Mouse (Mus musculus) heart, embryonic 10.5 days (tissue): ENCODE results near the gene Onecut1. TPM values are rescaled to one million over a fixed set of nuclear protein-coding genes. Genes with fewer than 3 reads are reported as not detected.

Experiments
- DNase-seq: peaks from one replicate; pipeline ENCODE4 v3.0.0-alpha.2; 2017; ENCODE audit warnings: low spot score
- H3K27ac ChIP-seq: fragments of 300-500 bp; sonication (generic); 2 replicates; pipeline ENCODE4 v1.5.1; 2016; ENCODE audit warnings: mild to moderate bottlenecking
- H3K27me3 ChIP-seq: fragments of 300-500 bp; sonication (generic); 2 replicates; pipeline ENCODE4 v1.6.1; 2016; ENCODE audit warnings: mild to moderate bottlenecking; ENCODE audit not compliant: poor library complexity, insufficient read depth, severe bottlenecking
- H3K36me3 ChIP-seq: fragments of 300-500 bp; sonication (generic); 2 replicates; pipeline ENCODE4 v1.6.1; 2016; ENCODE audit warnings: mild to moderate bottlenecking, moderate library complexity
- H3K4me1 ChIP-seq: fragments of 300-500 bp; sonication (generic); 2 replicates; pipeline ENCODE4 v1.6.1; 2016; ENCODE audit warnings: mild to moderate bottlenecking
- H3K4me3 ChIP-seq: fragments of 300-500 bp; sonication (generic); 2 replicates; pipeline ENCODE4 v1.5.1; 2016; ENCODE audit warnings: mild to moderate bottlenecking, moderate library complexity
- H3K9me3 ChIP-seq: fragments of 300-500 bp; sonication (generic); 2 replicates; pipeline ENCODE4 v1.6.1; 2016; ENCODE audit warnings: mild to moderate bottlenecking, moderate library complexity
- WGBS: fragments of 180-500 bp; shearing (Covaris S2); methylation state at CpG from one replicate; pipeline ENCODE4 v1.1.7; 2016; 5-methylcytosine and 5-hydroxymethylcytosine counted together
- polyA plus RNA-seq: library from polyadenylated mRNA; unstranded; fragments of >200 nt; fragmentation: Nextera tagmentation; extraction: Ambion mirVana; gene quantifications from 2 replicates; pipeline ENCODE4 v1.2.1, GENCODE M21; 2016

Gene Onecut1
- polyA plus RNA-seq, 1 experiment from 2014 or later, result 1.9 TPM

GRCm38 (mm10) chr9:74852361-74852760 is 9.4 kb upstream of the Onecut1 start:
- peak; percentile 47 for DNase-seq
- H3K27me3 ChIP-seq, result peaks cover 100% of the 10 kb centered on the region
- 3% methylated on average over 4 of the region's 4 CpGs for WGBS
- H3K4me3 ChIP-seq, result no peak overlapping the region
- H3K36me3 ChIP-seq, result no peaks in the 10 kb centered on the region
- H3K27ac ChIP-seq, result no peak overlapping the region
- H3K4me1 ChIP-seq, result peaks cover 22% of the 10 kb centered on the region
- H3K9me3 ChIP-seq, result no peaks in the 10 kb centered on the region

- Histone ChIP-seq H3K4me1 (peaks cover 19% of the 10 kb centered on the region), H3K27ac (0 out of 2 replicates have a peak overlapping the region, but pooled peaks have one; percentile 4), H3K27me3 (peaks cover 100% of the 10 kb centered on the region), H3K36me3 (no peaks in the 10 kb centered on the region), H3K9me3 (no peaks in the 10 kb centered on the region), H3K4me3 (no peak overlapping the region)
- DNase-seq, result peak; percentile 70
- 1% methylated on average over 28 of the region's 28 CpGs for WGBS
Measured at GRCm38 (mm10) chr9:74853191-74854072, 8.3 kb upstream of the Onecut1 start.

GRCm38 (mm10) chr9:74854073-74854591 is 7.6 kb upstream of the Onecut1 start:
- 0 out of 2 replicates have a peak overlapping the region, but pooled peaks have one; percentile 4 for H3K27ac ChIP-seq
- peaks cover 12% of the 10 kb centered on the region for H3K4me1 ChIP-seq
- no peaks in the 10 kb centered on the region for H3K36me3 ChIP-seq
- no peaks in the 10 kb centered on the region for H3K9me3 ChIP-seq
- peak; percentile 71 for DNase-seq
- 2% methylated on average over 25 of the region's 25 CpGs for WGBS
- no peak overlapping the region for H3K4me3 ChIP-seq
- peaks cover 100% of the 10 kb centered on the region for H3K27me3 ChIP-seq

- DNase-seq, result peak; percentile 24
- H3K27ac ChIP-seq, result no peak overlapping the region
- H3K36me3 ChIP-seq, result no peaks in the 10 kb centered on the region
- WGBS, result 9% methylated on average over 4 of the region's 4 CpGs
- no peaks in the 10 kb centered on the region for H3K9me3 ChIP-seq
- H3K4me1 ChIP-seq, result peaks cover 9% of the 10 kb centered on the region; the same call in 1 of the 2 replicates
- no peak overlapping the region for H3K4me3 ChIP-seq
- peaks cover 100% of the 10 kb centered on the region for H3K27me3 ChIP-seq
Measured at GRCm38 (mm10) chr9:74855446-74855845, 6.3 kb upstream of the Onecut1 start.

GRCm38 (mm10) chr9:74856578-74857507 is 4.9 kb upstream of the Onecut1 start:
- peak; percentile 74 for DNase-seq
- peaks cover 100% of the 10 kb centered on the region for H3K27me3 ChIP-seq
- H3K27ac ChIP-seq, result no peak overlapping the region
- 2% methylated on average over 28 of the region's 28 CpGs for WGBS
- H3K4me1 ChIP-seq, result peaks cover 16% of the 10 kb centered on the region
- no peak overlapping the region for H3K4me3 ChIP-seq
- no peaks in the 10 kb centered on the region for H3K9me3 ChIP-seq
- H3K36me3 ChIP-seq, result no peaks in the 10 kb centered on the region

- Histone ChIP-seq H3K27ac (no peak overlapping the region), H3K4me3 (no peak overlapping the region), H3K36me3 (no peaks in the 10 kb centered on the region), H3K27me3 (peaks cover 100% of the 10 kb centered on the region), H3K4me1 (peaks cover 22% of the 10 kb centered on the region), H3K9me3 (no peaks in the 10 kb centered on the region)
- no peak for DNase-seq
- WGBS, result 3% methylated on average over 7 of the region's 7 CpGs
Measured at GRCm38 (mm10) chr9:74857508-74857840, 4.2 kb upstream of the Onecut1 start.

- no peaks in the 10 kb centered on the region for H3K36me3 ChIP-seq
- H3K4me3 ChIP-seq, result no peak overlapping the region
- no peak for DNase-seq
- H3K27ac ChIP-seq, result no peak overlapping the region
- H3K9me3 ChIP-seq, result no peaks in the 10 kb centered on the region
- peaks cover 100% of the 10 kb centered on the region for H3K27me3 ChIP-seq
- WGBS, result 5% methylated on average over 5 of the region's 5 CpGs
- peaks cover 28% of the 10 kb centered on the region for H3K4me1 ChIP-seq
Measured at GRCm38 (mm10) chr9:74858111-74858510, 3.6 kb upstream of the Onecut1 start.

GRCm38 (mm10) chr9:74860461-74860860 is 1.3 kb upstream of the Onecut1 start:
- DNase-seq, result no peak
- Histone ChIP-seq H3K36me3 (no peaks in the 10 kb centered on the region), H3K9me3 (no peaks in the 10 kb centered on the region), H3K27ac (no peak overlapping the region), H3K4me1 (peaks cover 26% of the 10 kb centered on the region), H3K4me3 (peak overlapping the region; percentile 63; the same call in 1 of the 2 replicates), H3K27me3 (peaks cover 100% of the 10 kb centered on the region)
- 2% methylated on average over 18 of the region's 18 CpGs for WGBS

- H3K9me3 ChIP-seq, result no peaks in the 10 kb centered on the region
- under 1% methylated on average over 46 of the region's 48 CpGs for WGBS
- DNase-seq, result no peak
- H3K4me1 ChIP-seq, result peaks cover 26% of the 10 kb centered on the region
- peak overlapping the region; percentile 63 for H3K4me3 ChIP-seq
- H3K36me3 ChIP-seq, result no peaks in the 10 kb centered on the region
- H3K27me3 ChIP-seq, result peaks cover 100% of the 10 kb centered on the region
- no peak overlapping the region for H3K27ac ChIP-seq
Measured at GRCm38 (mm10) chr9:74862096-74862780, 517 bp downstream of the Onecut1 start.

- no peaks in the 10 kb centered on the region for H3K36me3 ChIP-seq
- H3K4me1 ChIP-seq, result peaks cover 26% of the 10 kb centered on the region
- H3K9me3 ChIP-seq, result no peaks in the 10 kb centered on the region
- H3K27me3 ChIP-seq, result peaks cover 100% of the 10 kb centered on the region
- H3K4me3 ChIP-seq, result peak overlapping the region; percentile 63
- DNase-seq, result no peak
- 2% methylated on average over 56 of the region's 56 CpGs for WGBS
- no peak overlapping the region for H3K27ac ChIP-seq
Measured at GRCm38 (mm10) chr9:74862783-74863654, 1.3 kb downstream of the Onecut1 start.

GRCm38 (mm10) chr9:74863655-74864443 is 2.1 kb downstream of the Onecut1 start:
- peak overlapping the region; percentile 63 for H3K4me3 ChIP-seq
- under 1% methylated on average over 36 of the region's 36 CpGs for WGBS
- no peak overlapping the region for H3K27ac ChIP-seq
- DNase-seq, result no peak
- H3K4me1 ChIP-seq, result peaks cover 26% of the 10 kb centered on the region
- H3K9me3 ChIP-seq, result no peaks in the 10 kb centered on the region
- H3K27me3 ChIP-seq, result peaks cover 100% of the 10 kb centered on the region
- no peaks in the 10 kb centered on the region for H3K36me3 ChIP-seq
